Mouse (Mus musculus) fibroblast of lung, adult 2 months (primary cell): ENCODE measurements at regions not wholly inside any gene's neighbourhood (a gene's known extent, or its start where the extent isn't known, plus 50 kb on each side); places are given as distances from the start of the nearest gene placed in this dataset.

Experiments
- DNase-seq: peaks from one replicate; pipeline ENCODE4 v3.0.0-alpha.2; 2011; ENCODE audit warnings: low read depth

GRCm38 (mm10) chr15:96770786-96771185 is 71.3 kb upstream of the Slc38a2 start:
- DNase-seq = no peak

- no peak for DNase-seq
Measured at GRCm38 (mm10) chr15:96770299-96770698, 70.8 kb upstream of the Slc38a2 start.

GRCm38 (mm10) chr15:96769751-96770150 is 70.2 kb upstream of the Slc38a2 start:
- no peak for DNase-seq

- peak; percentile 83 for DNase-seq
Measured at GRCm38 (mm10) chr15:96768301-96768993, 68.9 kb upstream of the Slc38a2 start.

GRCm38 (mm10) chr15:96767188-96767587 is 67.7 kb upstream of the Slc38a2 start:
- no peak for DNase-seq

- DNase-seq = no peak
Measured at GRCm38 (mm10) chr15:96766238-96766637, 66.7 kb upstream of the Slc38a2 start.

- no peak for DNase-seq
Measured at GRCm38 (mm10) chr15:96763611-96764010, 64.1 kb upstream of the Slc38a2 start.

GRCm38 (mm10) chr15:96759078-96759995 is 59.8 kb upstream of the Slc38a2 start:
- no peak for DNase-seq

- DNase-seq = no peak
Measured at GRCm38 (mm10) chr15:96757446-96758198, 58.1 kb upstream of the Slc38a2 start.

GRCm38 (mm10) chr15:96756456-96756855 is 56.9 kb upstream of the Slc38a2 start:
- DNase-seq = no peak

GRCm38 (mm10) chr15:96755951-96756350 is 56.4 kb upstream of the Slc38a2 start:
- no peak for DNase-seq

- DNase-seq = no peak
Measured at GRCm38 (mm10) chr15:96755322-96755942, 55.9 kb upstream of the Slc38a2 start.

- no peak for DNase-seq
Measured at GRCm38 (mm10) chr15:96754079-96754478, 54.5 kb upstream of the Slc38a2 start.

- DNase-seq = no peak
Measured at GRCm38 (mm10) chr15:96752719-96753118, 53.2 kb upstream of the Slc38a2 start.

- DNase-seq = no peak
Measured at GRCm38 (mm10) chr15:96752062-96752358, 52.5 kb upstream of the Slc38a2 start.

- DNase-seq = no peak
Measured at GRCm38 (mm10) chr15:96751243-96752061, 51.9 kb upstream of the Slc38a2 start.

GRCm38 (mm10) chr15:96749534-96750256 is 50.2 kb upstream of the Slc38a2 start:
- DNase-seq = no peak
